Mouse (Mus musculus) left cerebral cortex, postnatal 36 days (tissue): ENCODE results near the gene Snap47. TPM values are rescaled to one million over a fixed set of nuclear protein-coding genes. Genes with fewer than 3 reads are reported as not detected.

Source experiments
- DNase-seq, 2 experiments: peaks; one replicate each; pipeline ENCODE4 v3.0.0; 2021 to 2022; ENCODE audit warnings: low spot score in 2 of 2, mixed read lengths in 1 of 2
- intact Hi-C: fragments of 180-260 bp; cut with DNase I; formaldehyde crosslinking; loops from one replicate; pipeline ENCODE4 v1.15.1; 2025
- total RNA-seq, 2 experiments: library from RNA; stranded (reverse); gene quantifications; 2 replicates each; pipeline ENCODE4 v1.2.3; 2021

Gene Snap47
- total RNA-seq, 2 experiments from 2014 or later: 375 to 429 TPM

- intact Hi-C loops: loop anchor here (5.0 kb wide), 1 partner anchor 121 kb away; the partner anchor contains the start of gene Wnt9a
- no peak for DNase-seq
Measured at GRCm38 (mm10) chr11:59428057-59428660, 22.8 kb downstream of the Snap47 start.

- intact Hi-C loops: loop anchor here (5.0 kb wide), 1 partner anchor 118 kb away; the partner anchor contains the start of gene Wnt9a
- peak; percentile 38 to 47 for DNase-seq
Measured at GRCm38 (mm10) chr11:59425671-59426101, 25.3 kb downstream of the Snap47 start.

GRCm38 (mm10) chr11:59423010-59423588 lies 27.9 kb downstream of the Snap47 start:
- intact Hi-C loops: no loop called here
- no peak for DNase-seq

GRCm38 (mm10) chr11:59421967-59422366 lies 29.0 kb downstream of the Snap47 start:
- DNase-seq: no peak
- intact Hi-C loops: no loop called here

GRCm38 (mm10) chr11:59421436-59421835 lies 29.6 kb downstream of the Snap47 start:
- intact Hi-C loops: no loop called here
- DNase-seq: no peak

- DNase-seq: no peak
- intact Hi-C loops: no loop called here
Measured at GRCm38 (mm10) chr11:59418708-59419107, 32.3 kb downstream of the Snap47 start.

GRCm38 (mm10) chr11:59412999-59413863 lies 37.8 kb downstream of the Snap47 start:
- intact Hi-C loops: no loop called here
- DNase-seq: peak in 1 of 2 experiments; percentile 24

- intact Hi-C loops: no loop called here
- DNase-seq: no peak
Measured at GRCm38 (mm10) chr11:59412058-59412457, 38.9 kb downstream of the Snap47 start.

GRCm38 (mm10) chr11:59410851-59411250 lies 40.1 kb downstream of the Snap47 start:
- DNase-seq: no peak
- intact Hi-C loops: no loop called here

GRCm38 (mm10) chr11:59405761-59406160 lies 45.2 kb downstream of the Snap47 start:
- intact Hi-C loops: no loop called here
- no peak for DNase-seq

- intact Hi-C loops: no loop called here
- DNase-seq: no peak
Measured at GRCm38 (mm10) chr11:59400876-59401275, 50.1 kb downstream of the Snap47 start.

GRCm38 (mm10) chr11:59399830-59400229 lies 51.2 kb downstream of the Snap47 start:
- no peak for DNase-seq
- intact Hi-C loops: no loop called here

- intact Hi-C loops: no loop called here
- no peak for DNase-seq
Measured at GRCm38 (mm10) chr11:59397536-59398371, 53.2 kb downstream of the Snap47 start.

GRCm38 (mm10) chr11:59394451-59394850 lies 56.5 kb downstream of the Snap47 start:
- intact Hi-C loops: no loop called here
- no peak for DNase-seq

GRCm38 (mm10) chr11:59393591-59393990 lies 57.4 kb downstream of the Snap47 start:
- intact Hi-C loops: no loop called here
- peak in 1 of 2 experiments; percentile 22 for DNase-seq

GRCm38 (mm10) chr11:59392300-59392699 lies 58.7 kb downstream of the Snap47 start:
- intact Hi-C loops: no loop called here
- no peak for DNase-seq

- intact Hi-C loops: no loop called here
- no peak for DNase-seq
Measured at GRCm38 (mm10) chr11:59390470-59390869, 60.5 kb downstream of the Snap47 start.

GRCm38 (mm10) chr11:59389617-59390016 lies 61.4 kb downstream of the Snap47 start:
- no peak for DNase-seq
- intact Hi-C loops: no loop called here

GRCm38 (mm10) chr11:59388806-59389205 lies 62.2 kb downstream of the Snap47 start:
- DNase-seq: no peak
- intact Hi-C loops: no loop called here

- intact Hi-C loops: no loop called here
- no peak for DNase-seq
Measured at GRCm38 (mm10) chr11:59387471-59387870, 63.5 kb downstream of the Snap47 start.
